6 mouse cellular contexts compared by ENCODE assay signal in the genomic region with DNA sequence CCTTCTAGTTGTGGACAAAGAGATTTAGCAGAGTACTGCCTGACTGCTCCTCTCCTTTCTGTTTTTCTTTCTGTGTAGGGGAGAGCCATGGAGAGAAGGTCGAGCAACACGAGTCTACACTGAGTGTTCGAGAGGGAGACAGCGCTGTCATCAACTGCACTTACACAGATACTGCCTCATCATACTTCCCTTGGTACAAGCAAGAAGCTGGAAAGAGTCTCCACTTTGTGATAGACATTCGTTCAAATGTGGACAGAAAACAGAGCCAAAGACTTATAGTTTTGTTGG.
ATAC-seq lines count a peak whose summit lies in the region.
"Not testable (repeated sequence)": the region's sequence is repeated elsewhere in the genome, so short reads cannot be mapped to it uniquely, and the experiment has no call there.

No protein-coding gene starts in this region.

- not testable (repeated sequence) for H3K27me3 ChIP-seq in hindbrain, embryonic 13.5 days; hindbrain, embryonic 16.5 days (replicated peaks; ENCODE audit: control insufficient read depth, insufficient read depth, low read length); midbrain, embryonic 16.5 days (ENCODE audit: control insufficient read depth, insufficient read depth, low read depth, low read length); neural tube, embryonic 15.5 days (replicated peaks)

- WGBS in hindbrain, embryonic 13.5 days = 89% methylated on average over 5 of the region's 5 CpGs
- WGBS in hindbrain, embryonic 16.5 days = 87% methylated on average over 3 of the region's 5 CpGs
- 92% methylated on average over 2 of the region's 5 CpGs for WGBS in midbrain, embryonic 16.5 days
- 87% methylated on average over 5 of the region's 5 CpGs for WGBS in neural tube, embryonic 15.5 days

- H3K9ac ChIP-seq in hindbrain, embryonic 13.5 days; hindbrain, embryonic 16.5 days (ENCODE audit: low read depth, low read length); midbrain, embryonic 16.5 days (ENCODE audit: low read depth, low read length); neural tube, embryonic 15.5 days (replicated peaks): not testable (repeated sequence)

- H3K27ac ChIP-seq in hindbrain, embryonic 13.5 days; hindbrain, embryonic 16.5 days (ENCODE audit: low read depth, low read length); midbrain, embryonic 16.5 days (ENCODE audit: low read length); neural tube, embryonic 15.5 days (replicated peaks): not testable (repeated sequence)

- ATAC-seq in frontal cortex, adult (ENCODE audit: low TSS enrichment) = peak; percentile 23; the same call in 1 of the 2 replicates
- ATAC-seq in hindbrain, embryonic 13.5 days (ENCODE audit: low FRiP score) = peak; percentile 46; the same call in 1 of the 2 replicates
- ATAC-seq in hindbrain, embryonic 16.5 days = peak; percentile 58; the same call in 1 of the 2 replicates
- ATAC-seq in megakaryocyte-erythroid progenitor cell, adult 5-6 weeks (replicated peaks; ENCODE audit: low FRiP score, low TSS enrichment, poor library complexity, severe bottlenecking) = 0 out of 2 replicates have a peak, but pooled peaks have one; percentile 22
- ATAC-seq in midbrain, embryonic 16.5 days = peak; percentile 67; the same call in 1 of the 2 replicates
- ATAC-seq in neural tube, embryonic 15.5 days (ENCODE audit: low FRiP score) = peak; percentile 31; the same call in 1 of the 2 replicates

- H3K4me3 ChIP-seq in hindbrain, embryonic 13.5 days; hindbrain, embryonic 16.5 days (ENCODE audit: low read length); midbrain, embryonic 16.5 days (ENCODE audit: low read depth, low read length); neural tube, embryonic 15.5 days (replicated peaks): not testable (repeated sequence)

- H3K9me3 ChIP-seq in hindbrain, embryonic 13.5 days; hindbrain, embryonic 16.5 days (ENCODE audit: control insufficient read depth, low read length); midbrain, embryonic 16.5 days (replicated peaks; ENCODE audit: control insufficient read depth, low read length, poor library complexity, severe bottlenecking); neural tube, embryonic 15.5 days (replicated peaks): not testable (repeated sequence)

- not testable (repeated sequence) for H3K4me2 ChIP-seq in hindbrain, embryonic 13.5 days; hindbrain, embryonic 16.5 days (ENCODE audit: low read length); midbrain, embryonic 16.5 days (ENCODE audit: low read length); neural tube, embryonic 15.5 days

- not testable (repeated sequence) for H3K4me1 ChIP-seq in hindbrain, embryonic 13.5 days (replicated peaks); hindbrain, embryonic 16.5 days (ENCODE audit: control insufficient read depth, insufficient read depth, low read depth, low read length); midbrain, embryonic 16.5 days (ENCODE audit: control insufficient read depth, insufficient read depth, low read length); neural tube, embryonic 15.5 days

- not testable (repeated sequence) for H3K36me3 ChIP-seq in hindbrain, embryonic 13.5 days; hindbrain, embryonic 16.5 days (ENCODE audit: control insufficient read depth, insufficient read depth, low read length); midbrain, embryonic 16.5 days (ENCODE audit: control insufficient read depth, insufficient read depth, low read length); neural tube, embryonic 15.5 days
